Comparison of ENCODE assay signal across 9 mouse cellular contexts in genomic region chr12:55600503-55600994, GRCm38 (mm10). TPM values are rescaled to one million over a fixed set of nuclear protein-coding genes. Genes with fewer than 3 reads are reported as not detected.
DNase-seq lines count a peak whose midpoint lies in the region; ATAC-seq lines count a peak whose summit lies in the region.
"Had no signal": no experiment of that assay in that cellular context is flagged by ENCODE, and none has a peak within 500 bp of the region (broad histone marks: within the 10 kb centered on the region; RNA-seq: fewer than 3 reads in every experiment).

No protein-coding gene starts in this region.

- ATAC-seq in heart, embryonic 16.5 days (replicated peaks; ENCODE audit: extremely low read depth, insufficient read depth, low FRiP score): no peak
- 0 out of 2 replicates have a peak, but pooled peaks have one; percentile 26 for ATAC-seq in common myeloid progenitor, adult 5-6 weeks (replicated peaks; ENCODE audit: low read depth, poor library complexity, severe bottlenecking)
- no peak; the same call in 1 of the 2 replicates for ATAC-seq in hindbrain, embryonic 14.5 days (ENCODE audit: low FRiP score)
- peak; percentile 35; the same call in 1 of the 2 replicates for ATAC-seq in midbrain, embryonic 12.5 days (ENCODE audit: low FRiP score, low read depth)
- no peak for ATAC-seq in erythroblast, adult 5-6 weeks (replicated peaks; ENCODE audit: low FRiP score, poor library complexity, severe bottlenecking)

- H3K9ac ChIP-seq in heart, embryonic 16.5 days (ENCODE audit: low read length): no peak overlapping the region
- 0 out of 2 replicates have a peak overlapping the region, but pooled peaks have one; percentile 56 for H3K9ac ChIP-seq in hindbrain, embryonic 14.5 days
- H3K9ac ChIP-seq in midbrain, embryonic 12.5 days (replicated peaks): no peak overlapping the region

- peaks cover 16% of the 10 kb centered on the region for H3K4me1 ChIP-seq in heart, embryonic 16.5 days (ENCODE audit: control insufficient read depth, insufficient read depth, low read length)
- peaks cover 25% of the 10 kb centered on the region for H3K4me1 ChIP-seq in hindbrain, embryonic 14.5 days (replicated peaks; ENCODE audit: control insufficient read depth, insufficient read depth, low read length)
- H3K4me1 ChIP-seq in midbrain, embryonic 12.5 days: peaks cover 28% of the 10 kb centered on the region

- H3K27me3 ChIP-seq in heart, embryonic 16.5 days (ENCODE audit: control insufficient read depth, insufficient read depth, low read length): peaks cover 42% of the 10 kb centered on the region
- peaks cover 71% of the 10 kb centered on the region for H3K27me3 ChIP-seq in hindbrain, embryonic 14.5 days (ENCODE audit: control insufficient read depth, insufficient read depth, low read length)
- H3K27me3 ChIP-seq in midbrain, embryonic 12.5 days: peaks cover 59% of the 10 kb centered on the region

- H3K4me2 ChIP-seq in heart, embryonic 16.5 days (ENCODE audit: low read depth, low read length): peak overlapping the region; percentile 79
- peak overlapping the region; percentile 94 for H3K4me2 ChIP-seq in hindbrain, embryonic 14.5 days (replicated peaks)
- peak overlapping the region; percentile 91 for H3K4me2 ChIP-seq in midbrain, embryonic 12.5 days (replicated peaks)

- peaks cover 5% of the 10 kb centered on the region; the same call in 1 of the 2 replicates for H3K36me3 ChIP-seq in heart, embryonic 16.5 days (ENCODE audit: control insufficient read depth, insufficient read depth)
- H3K36me3 ChIP-seq in hindbrain, embryonic 14.5 days (replicated peaks; ENCODE audit: control insufficient read depth, insufficient read depth): peaks cover 5% of the 10 kb centered on the region; the same call in 1 of the 2 replicates
- no peaks in the 10 kb centered on the region for H3K36me3 ChIP-seq in midbrain, embryonic 12.5 days

- 4% methylated on average over 42 of the region's 42 CpGs for WGBS in heart, embryonic 16.5 days
- 5% methylated on average over 42 of the region's 42 CpGs for WGBS in hindbrain, embryonic 14.5 days
- 2% methylated on average over 42 of the region's 42 CpGs for WGBS in midbrain, embryonic 12.5 days

- DNase-seq in heart, postnatal 4 days: no peak
- DNase-seq in hindbrain, embryonic 14.5 days (ENCODE audit: low spot score): no peak
- DNase-seq in spleen, adult 12 weeks (ENCODE audit: low spot score): no peak
- no peak for DNase-seq in spleen, postnatal 4 days (ENCODE audit: low spot score in 2 of 2)

- H3K9me3 ChIP-seq in heart, embryonic 16.5 days (replicated peaks; ENCODE audit: control insufficient read depth, low read length): no peaks in the 10 kb centered on the region
- no peaks in the 10 kb centered on the region for H3K9me3 ChIP-seq in hindbrain, embryonic 14.5 days (ENCODE audit: control insufficient read depth, low read length)
- no peaks in the 10 kb centered on the region for H3K9me3 ChIP-seq in midbrain, embryonic 12.5 days

- no peak overlapping the region for H3K27ac ChIP-seq in heart, embryonic 16.5 days (ENCODE audit: low read length)
- no peak overlapping the region for H3K27ac ChIP-seq in hindbrain, embryonic 14.5 days
- no peak overlapping the region for H3K27ac ChIP-seq in midbrain, embryonic 12.5 days (replicated peaks)

- peak overlapping the region; percentile 11; the same call in 1 of the 2 replicates for H3K4me3 ChIP-seq in heart, embryonic 16.5 days (ENCODE audit: low read length)
- H3K4me3 ChIP-seq in hindbrain, embryonic 14.5 days (replicated peaks; ENCODE audit: low read length): peak overlapping the region; percentile 55
- H3K4me3 ChIP-seq in midbrain, embryonic 12.5 days: peak overlapping the region; percentile 54
- H3K4me3 ChIP-seq: erythroblast, embryonic 14.5 days had no signal

RNA-seq across cellular contexts. Expression of gene Insm2, which starts 1.3 kb away (rescaled TPM):
- 0.08 TPM in 1 of 2 replicates, not detected in the other for polyA plus RNA-seq in heart, embryonic 16.5 days (2015; fragmentation: Nextera tagmentation; extraction: Ambion mirVana)
- total RNA-seq in heart, postnatal 4 days (2021): not detected
- total RNA-seq in common myeloid progenitor, adult 5-6 weeks (2017): 0.14 TPM in 1 of 2 replicates, not detected in the other
- polyA plus RNA-seq in hindbrain, embryonic 14.5 days (2014; fragmentation: Nextera tagmentation; extraction: Ambion mirVana): 0.90 and 1.7 TPM in 2 replicates
- polyA plus RNA-seq in midbrain, embryonic 12.5 days (2016; fragmentation: Nextera tagmentation; extraction: Ambion mirVana): 0.34 and 1.2 TPM in 2 replicates
- not detected in 2 replicates for total RNA-seq in erythroblast, adult 5-6 weeks (2015; ENCODE audit: low replicate concordance)
- total RNA-seq in erythroblast, adult 5-6 weeks (2017; ENCODE audit: low replicate concordance): not detected in 2 replicates
- polyA plus RNA-seq: erythroblast, embryonic 14.5 days had no signal

RNA-seq across cellular contexts. Expression of gene Aldoart2, which starts 35.5 kb away (rescaled TPM):
- polyA plus RNA-seq in heart, embryonic 16.5 days (2015; fragmentation: Nextera tagmentation; extraction: Ambion mirVana): 0.17 and 0.96 TPM in 2 replicates
- not detected for total RNA-seq in heart, postnatal 4 days (2021)
- not detected in 2 replicates for total RNA-seq in common myeloid progenitor, adult 5-6 weeks (2017)
- not detected in 2 replicates for polyA plus RNA-seq in hindbrain, embryonic 14.5 days (2014; fragmentation: Nextera tagmentation; extraction: Ambion mirVana)
- polyA plus RNA-seq in midbrain, embryonic 12.5 days (2016; fragmentation: Nextera tagmentation; extraction: Ambion mirVana): not detected in 2 replicates
- not detected in 2 replicates for total RNA-seq in erythroblast, adult 5-6 weeks (2015; ENCODE audit: low replicate concordance)
- not detected in 2 replicates for total RNA-seq in erythroblast, adult 5-6 weeks (2017; ENCODE audit: low replicate concordance)

Comparison
In these comparisons a context has a peak if more than half of its experiments do, and no peak if none do; other contexts are left out.
1. ATAC-seq: peak in common myeloid progenitor, adult 5-6 weeks (single experiment) and midbrain, embryonic 12.5 days (single experiment); none in heart, embryonic 16.5 days (single experiment), hindbrain, embryonic 14.5 days (single experiment) and erythroblast, adult 5-6 weeks (single experiment).
2. Peak in every context shown above with its lines, with median percentiles within 50 percentile points of each other: H3K4me2 ChIP-seq and H3K4me3 ChIP-seq.